Comparison of ENCODE assay signal across 20 mouse cellular contexts in the genomic region with DNA sequence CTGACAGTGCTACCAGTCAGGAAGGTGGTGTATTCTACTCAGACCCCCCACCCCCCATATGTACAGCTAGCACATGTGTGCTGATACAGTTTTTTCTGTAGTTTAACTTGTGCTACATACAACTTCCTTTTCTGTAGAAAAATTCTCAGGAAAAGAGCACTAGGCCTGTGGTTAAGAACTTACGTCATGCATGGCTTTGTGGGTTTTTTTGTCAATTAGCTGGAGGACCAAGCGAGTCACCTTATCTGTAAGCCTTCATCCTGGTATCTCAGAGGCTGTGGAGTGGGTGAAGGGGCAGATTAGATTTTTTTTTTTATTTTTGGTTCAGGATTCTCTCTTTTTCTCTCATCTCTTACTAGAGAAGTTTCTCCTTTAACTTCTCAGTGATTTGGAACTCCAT. TPM values are rescaled to one million over a fixed set of nuclear protein-coding genes. Genes with fewer than 3 reads are reported as not detected.
DNase-seq lines count a peak whose midpoint lies in the region; ATAC-seq and TF ChIP-seq lines count a peak whose summit lies in the region.
"Had no signal": no experiment of that assay in that cellular context is flagged by ENCODE, and none has a peak within 500 bp of the region (broad histone marks: within the 10 kb centered on the region; RNA-seq: fewer than 3 reads in every experiment).

No protein-coding gene starts in this region.

- H3K4me1 ChIP-seq in kidney, adult 2 months (ENCODE audit: control insufficient read depth, insufficient read depth, low read length), result no peaks in the 10 kb centered on the region
- H3K4me1 ChIP-seq: intestine, embryonic 15.5 days; midbrain, embryonic 12.5 days had no signal

- no peaks in the 10 kb centered on the region for H3K27me3 ChIP-seq in splenic B cell, adult 2 months (ENCODE audit: control insufficient read depth, insufficient read depth, low read length, poor library complexity, severe bottlenecking)
- H3K27me3 ChIP-seq in kidney, adult 2 months (replicated peaks; ENCODE audit: control insufficient read depth, insufficient read depth, low read length), result no peaks in the 10 kb centered on the region

- TF ChIP-seq POLR2A in kidney, adult 2 months (IDR thresholded peaks at IDR 0.05; ENCODE audit: low read depth, low read length), result no peak

- ATAC-seq in megakaryocyte, adult 5-6 weeks (ENCODE audit: poor library complexity, severe bottlenecking), result peak; percentile 56
- ATAC-seq: forebrain, embryonic 15.5 days; intestine, embryonic 15.5 days; liver, postnatal 0 days had no signal

- 90% methylated on average over 2 of the region's 2 CpGs for WGBS in kidney, adult 2 months

- peak; percentile 47 for DNase-seq in CD4-positive, CD25-positive, alpha-beta regulatory T cell, adult 2 months (ENCODE audit: low read depth, low spot score)
- peak; percentile 36 for DNase-seq in T-cell, adult 2 months (ENCODE audit: low spot score)
- peak; percentile 52 for DNase-seq in splenic B cell, adult 2 months (ENCODE audit: low read depth, low spot score)
- no peak for DNase-seq in gastrocnemius, postnatal 14 days
- DNase-seq in ovary, adult 18-20 months (ENCODE audit: low spot score), result no peak
- DNase-seq in kidney, adult 2 months, result no peak
- DNase-seq: cerebellum, adult 9-11 months; heart, postnatal 4 days; liver, postnatal 0 days; lung, postnatal 14 days; right cerebral cortex, adult 18-20 months; thymus, adult 18-20 months had no signal

- intact Hi-C loops in gastrocnemius, postnatal 14 days (cut with DNase I; ENCODE audit: low total_unique reads), result no loop called here

- H3K36me3 ChIP-seq in splenic B cell, adult 2 months (ENCODE audit: control insufficient read depth, insufficient read depth, low read length, poor library complexity, severe bottlenecking), result no peaks in the 10 kb centered on the region
- no peaks in the 10 kb centered on the region for H3K36me3 ChIP-seq in kidney, adult 2 months (ENCODE audit: control insufficient read depth, insufficient read depth, low read length)
- H3K36me3 ChIP-seq: forebrain, embryonic 15.5 days; heart, embryonic 12.5 days; intestine, embryonic 15.5 days; midbrain, embryonic 12.5 days had no signal

- no peak overlapping the region for H3K4me3 ChIP-seq in kidney, adult 2 months (ENCODE audit: insufficient read depth, low read depth, low read length)
- H3K4me3 ChIP-seq: erythroblast, embryonic 14.5 days; forebrain, embryonic 15.5 days; heart, embryonic 12.5 days; intestine, embryonic 15.5 days; layer of hippocampus, adult 2 months; midbrain, embryonic 12.5 days had no signal

- TF ChIP-seq CTCF in kidney, adult 2 months (conservative IDR thresholded peaks at IDR 0.05; ENCODE audit: insufficient read depth, insufficient read length, low read depth, low read length), result no peak

- no peak overlapping the region for H3K27ac ChIP-seq in kidney, adult 2 months (ENCODE audit: insufficient read depth, low read depth, low read length)
- H3K27ac ChIP-seq: forebrain, embryonic 15.5 days; intestine, embryonic 15.5 days; kidney, postnatal 0 days; layer of hippocampus, adult 2 months; midbrain, embryonic 12.5 days had no signal

RNA-seq across cellular contexts. Expression of a gene that starts 6.3 kb away (rescaled TPM):
- total RNA-seq in megakaryocyte, adult 5-6 weeks (2015), result 7.1 and 8.6 TPM in 2 replicates
- 20.6 and 23.8 TPM in 2 replicates for total RNA-seq in megakaryocyte, adult 5-6 weeks (2017)
- 1 to 10 TPM; 2.2 to 4.0 TPM for total RNA-seq in gastrocnemius, postnatal 14 days (2021)
- polyA plus RNA-seq in kidney, adult 2 months (2012; rRNA removed), result 0.99 and 1.3 TPM in 2 replicates

Comparison
In these comparisons a context has a peak if more than half of its experiments do, and no peak if none do; other contexts are left out.
1. DNase-seq: peak in CD4-positive, CD25-positive, alpha-beta regulatory T cell, adult 2 months (single experiment), T-cell, adult 2 months (single experiment) and splenic B cell, adult 2 months (single experiment); none in gastrocnemius, postnatal 14 days (single experiment), ovary, adult 18-20 months (single experiment) and kidney, adult 2 months (single experiment).